Mouse (Mus musculus): Measurements from ENCODE around the gene Smim20. TPM values are rescaled to one million over a fixed set of nuclear protein-coding genes. Genes with fewer than 3 reads are reported as not detected.
A peak's percentile ranks its signal among the peaks of the same experiment; 100 is the strongest.

Smim20 gene
- polyA plus RNA-seq, 1 experiment from 2014 or later: 62.6 TPM

DNA sequence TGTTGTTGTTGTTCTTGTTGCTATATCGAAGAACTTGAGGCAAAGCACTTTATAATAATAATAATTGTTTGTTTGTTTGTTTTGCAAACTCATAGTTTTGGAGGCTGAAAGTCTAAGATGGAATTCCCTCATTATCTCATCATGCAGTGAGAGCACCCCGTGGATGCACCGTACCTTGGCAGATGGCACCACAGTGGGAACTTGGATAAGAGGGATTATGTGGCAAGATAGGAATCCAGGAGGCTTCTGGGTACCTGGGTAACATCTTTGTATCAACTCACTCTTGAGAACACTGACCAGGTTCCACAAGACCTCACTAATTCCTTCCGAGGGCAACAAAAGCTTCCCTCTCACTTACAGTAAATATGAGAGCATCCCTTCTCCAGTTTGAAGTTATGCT, 30.1 kb downstream of the Smim20 start:
- no peak for DNase-seq (ENCODE audit: low spot score)
- 93% methylated on average over 4 of the region's 4 CpGs for WGBS
- peaks cover 10% of the 10 kb centered on the region; the same call in 1 of the 2 replicates for H3K4me1 ChIP-seq
- no peak overlapping the region for H3K27ac ChIP-seq
- H3K9me3 ChIP-seq (replicated peaks): no peaks in the 10 kb centered on the region
- H3K27me3 ChIP-seq (ENCODE audit: low read depth, poor library complexity, severe bottlenecking): no peaks in the 10 kb centered on the region
- H3K36me3 ChIP-seq: no peaks in the 10 kb centered on the region
- H3K4me3 ChIP-seq: no peak overlapping the region

DNA sequence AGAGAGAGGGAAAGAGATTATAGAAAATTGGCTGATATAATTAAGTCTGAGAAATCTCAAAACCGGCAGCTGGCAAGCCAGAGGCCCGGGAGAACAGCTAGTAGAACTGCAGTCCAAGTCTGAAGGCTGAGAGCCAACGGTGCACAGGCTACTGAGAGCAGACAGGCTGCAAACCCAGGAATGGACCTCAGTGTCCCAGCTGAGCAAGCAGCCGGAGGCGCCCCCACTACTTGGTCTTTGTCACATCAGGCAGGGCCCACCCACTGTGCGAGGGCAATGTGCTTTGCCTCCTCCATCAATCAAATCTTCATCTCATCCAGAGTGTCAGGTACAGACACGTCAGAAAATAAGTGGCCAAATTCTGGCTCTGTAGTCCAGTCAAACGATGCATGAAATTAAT, 34.6 kb downstream of the Smim20 start:
- Histone ChIP-seq H3K4me3 (no peak overlapping the region), H3K27me3 (ENCODE audit: low read depth, poor library complexity, severe bottlenecking) (no peaks in the 10 kb centered on the region), H3K4me1 (peaks cover 10% of the 10 kb centered on the region; the same call in 1 of the 2 replicates), H3K9me3 (replicated peaks) (no peaks in the 10 kb centered on the region), H3K36me3 (no peaks in the 10 kb centered on the region), H3K27ac (no peak overlapping the region)
- 75% methylated on average over 8 of the region's 8 CpGs for WGBS
- DNase-seq (ENCODE audit: low spot score): no peak

DNA sequence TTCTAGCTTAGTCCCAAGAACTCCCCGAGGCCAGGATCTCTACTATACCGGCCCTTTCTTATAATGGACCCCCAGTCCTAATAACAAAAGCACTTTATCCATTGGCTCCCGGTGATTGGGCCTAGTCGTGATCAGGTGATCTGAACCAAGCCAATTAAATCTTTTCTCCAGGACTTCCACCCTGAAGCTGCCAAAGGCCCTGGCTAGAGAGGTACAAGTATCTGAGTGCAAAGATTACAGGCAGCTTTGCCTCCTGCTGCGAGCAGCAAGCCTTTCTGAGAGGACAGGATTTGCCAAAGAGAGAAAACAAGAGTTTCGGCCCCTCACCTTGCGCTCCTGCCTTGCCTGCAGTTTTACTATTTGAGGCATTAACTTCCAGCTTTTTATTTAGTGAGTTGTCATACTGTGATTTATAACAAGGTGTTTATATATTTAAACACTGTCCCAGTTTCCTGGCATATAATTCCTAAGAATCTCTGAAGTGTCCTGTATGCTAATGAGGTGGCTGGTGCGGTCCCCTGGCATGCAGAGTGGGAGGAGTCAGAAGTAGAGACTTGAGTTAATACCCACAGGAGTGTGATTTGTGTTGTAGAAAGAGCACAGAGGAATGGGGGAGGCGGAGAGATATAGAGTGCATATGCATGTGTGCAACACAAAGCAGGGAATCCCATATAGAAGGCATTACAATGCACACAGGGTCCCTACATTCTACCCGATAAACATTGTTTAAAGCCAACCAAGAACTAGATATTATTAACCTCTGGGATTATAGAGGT, 36.2 kb downstream of the Smim20 start:
- 81% methylated on average over 10 of the region's 10 CpGs for WGBS
- Histone ChIP-seq H3K4me3 (no peak overlapping the region), H3K36me3 (no peaks in the 10 kb centered on the region), H3K27ac (no peak overlapping the region), H3K27me3 (ENCODE audit: low read depth, poor library complexity, severe bottlenecking) (no peaks in the 10 kb centered on the region), H3K4me1 (peaks cover 10% of the 10 kb centered on the region; the same call in 1 of the 2 replicates), H3K9me3 (replicated peaks) (no peaks in the 10 kb centered on the region)
- DNase-seq (ENCODE audit: low spot score): no peak

DNA sequence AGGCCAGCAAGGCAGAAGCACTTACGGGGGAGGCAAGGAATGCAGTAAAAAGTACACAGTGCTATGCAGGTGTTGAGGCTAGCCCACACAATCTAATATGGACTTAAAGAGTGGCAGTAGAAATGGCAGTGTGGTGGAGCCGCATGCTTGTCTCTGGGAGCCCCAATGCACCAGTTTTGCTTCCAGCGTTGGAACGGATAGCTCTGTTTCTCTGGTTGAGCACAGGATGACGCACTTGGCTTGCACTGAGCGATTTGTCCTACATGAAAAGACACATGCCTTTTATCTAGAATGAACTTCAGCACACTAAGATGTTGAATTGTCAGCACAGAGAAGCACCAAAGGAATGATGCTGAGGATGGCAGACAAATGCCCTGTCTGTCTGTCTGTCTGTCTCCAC, 37.1 kb downstream of the Smim20 start:
- DNase-seq (ENCODE audit: low spot score): no peak
- H3K4me1 ChIP-seq: peaks cover 2% of the 10 kb centered on the region; the same call in 1 of the 2 replicates
- 96% methylated on average over 6 of the region's 6 CpGs for WGBS

DNA sequence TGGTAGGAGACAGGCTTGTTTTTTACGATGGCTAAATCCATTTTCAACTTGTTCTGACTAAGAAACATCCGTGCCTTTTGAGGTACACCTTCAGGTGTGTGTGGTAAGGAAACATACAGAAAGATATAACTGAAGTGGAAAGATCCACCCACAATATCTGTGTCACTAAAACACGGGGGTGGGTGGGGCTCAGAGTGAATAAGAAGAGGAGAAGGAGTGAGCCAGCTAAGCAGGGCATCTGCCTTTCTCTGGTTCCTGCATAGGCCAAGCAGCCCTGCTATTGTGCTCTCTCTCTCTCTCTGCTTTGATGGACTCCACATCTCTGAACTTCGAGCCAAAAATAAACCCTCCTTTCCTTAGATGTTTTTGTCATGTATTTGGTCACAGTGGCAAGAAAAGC, 38.1 kb downstream of the Smim20 start:
- no peaks in the 10 kb centered on the region for H3K4me1 ChIP-seq
- DNase-seq (ENCODE audit: low spot score): no peak
- no peaks in the 10 kb centered on the region for H3K9me3 ChIP-seq (replicated peaks)
- H3K27ac ChIP-seq: no peak overlapping the region
- no peaks in the 10 kb centered on the region for H3K27me3 ChIP-seq (ENCODE audit: low read depth, poor library complexity, severe bottlenecking)
- WGBS: 74% methylated on average over 4 of the region's 4 CpGs
- no peak overlapping the region for H3K4me3 ChIP-seq
- no peaks in the 10 kb centered on the region for H3K36me3 ChIP-seq

More for the DNA sequence above, 37.1 kb downstream of the Smim20 start:
- Histone ChIP-seq H3K27me3 (ENCODE audit: low read depth, poor library complexity, severe bottlenecking) (no peaks in the 10 kb centered on the region), H3K4me3 (no peak overlapping the region), H3K27ac (no peak overlapping the region), H3K36me3 (no peaks in the 10 kb centered on the region), H3K9me3 (replicated peaks) (no peaks in the 10 kb centered on the region)

DNA sequence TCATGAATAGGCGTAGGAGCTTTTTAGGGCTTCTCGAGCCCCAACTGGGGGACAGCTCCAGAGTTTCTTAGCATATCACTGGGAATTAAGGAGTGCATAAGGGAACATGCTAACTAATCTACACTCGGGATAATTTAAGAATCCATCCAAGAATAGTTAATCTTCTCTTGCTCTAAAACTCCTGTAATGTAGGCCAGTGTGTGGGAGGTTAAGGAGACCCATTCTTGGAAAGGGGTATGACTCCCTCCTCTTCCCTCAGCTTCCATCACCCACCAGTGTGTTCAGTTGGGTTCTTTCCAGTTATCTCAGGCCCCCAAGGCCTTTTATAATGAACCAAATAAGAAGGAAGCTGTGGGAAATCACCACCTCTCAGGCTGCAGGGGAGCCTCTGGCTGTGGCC, 40.0 kb downstream of the Smim20 start:
- Histone ChIP-seq H3K27ac (no peak overlapping the region), H3K36me3 (no peaks in the 10 kb centered on the region), H3K9me3 (replicated peaks) (no peaks in the 10 kb centered on the region), H3K4me3 (no peak overlapping the region), H3K27me3 (ENCODE audit: low read depth, poor library complexity, severe bottlenecking) (no peaks in the 10 kb centered on the region), H3K4me1 (no peaks in the 10 kb centered on the region)
- no peak for DNase-seq (ENCODE audit: low spot score)
- 91% methylated on average over 3 of the region's 3 CpGs for WGBS

DNA sequence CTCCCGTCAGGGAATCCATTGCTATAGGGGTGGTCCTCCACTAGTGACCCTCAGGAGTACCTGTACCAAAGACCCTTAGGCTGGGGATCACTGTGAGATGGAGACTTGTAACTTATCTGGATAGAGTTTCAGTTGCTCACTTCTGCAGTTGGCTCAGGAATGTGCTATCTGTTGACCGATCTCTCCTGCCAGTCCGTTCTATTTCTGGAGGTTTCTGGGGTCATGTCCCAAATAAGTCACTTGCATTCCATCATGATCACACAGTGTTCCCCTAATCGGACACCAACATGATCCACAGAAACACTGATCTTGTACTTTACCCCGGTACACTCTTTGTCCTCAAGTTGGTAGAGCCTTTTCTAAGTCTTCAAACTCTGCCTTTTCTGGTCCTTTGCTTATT, 40.6 kb downstream of the Smim20 start:
- no peak for DNase-seq (ENCODE audit: low spot score)
- H3K27ac ChIP-seq: no peak overlapping the region
- 88% methylated on average over 5 of the region's 5 CpGs for WGBS
- no peaks in the 10 kb centered on the region for H3K36me3 ChIP-seq
- no peak overlapping the region for H3K4me3 ChIP-seq
- H3K9me3 ChIP-seq (replicated peaks): no peaks in the 10 kb centered on the region
- H3K4me1 ChIP-seq: no peaks in the 10 kb centered on the region
- no peaks in the 10 kb centered on the region for H3K27me3 ChIP-seq (ENCODE audit: low read depth, poor library complexity, severe bottlenecking)

DNA sequence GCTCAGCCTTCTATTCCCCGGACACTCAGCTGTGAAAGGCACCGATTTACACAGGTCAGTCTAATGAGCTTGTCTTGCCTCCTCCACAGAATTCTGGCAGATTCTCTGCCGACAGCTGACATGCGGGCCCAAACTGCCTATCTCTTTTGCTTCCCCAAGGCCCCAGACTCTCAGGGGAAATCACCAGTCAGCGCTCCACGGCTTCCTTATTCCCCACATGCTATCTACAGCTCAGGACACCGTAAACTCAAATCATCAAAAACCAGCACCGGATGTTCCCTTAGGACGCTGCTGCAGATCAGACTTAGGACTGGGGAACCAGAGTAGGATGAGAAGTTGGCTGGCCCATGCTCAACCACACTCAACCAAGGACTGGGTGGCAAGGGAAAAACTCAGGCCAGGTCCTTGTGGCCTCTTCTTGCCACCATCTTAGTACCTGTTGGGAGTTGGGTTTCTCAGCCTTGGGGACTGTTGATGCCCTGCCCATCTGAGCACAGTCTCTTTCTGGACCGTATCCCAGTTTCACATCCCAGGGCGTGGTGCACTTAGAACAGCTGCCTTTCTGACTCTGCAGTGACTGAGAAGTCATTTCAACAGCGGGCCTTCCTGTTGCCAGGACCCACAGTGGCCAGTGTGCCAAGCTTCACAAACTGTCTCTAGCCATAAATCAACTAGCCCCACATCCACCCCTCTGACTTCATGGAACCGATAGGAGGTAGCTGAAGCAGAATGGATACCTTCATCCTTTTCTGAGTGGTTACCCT, 47.7 kb downstream of the Smim20 start:
- WGBS: 91% methylated on average over 13 of the region's 13 CpGs
- no peak overlapping the region for H3K4me3 ChIP-seq

DNA sequence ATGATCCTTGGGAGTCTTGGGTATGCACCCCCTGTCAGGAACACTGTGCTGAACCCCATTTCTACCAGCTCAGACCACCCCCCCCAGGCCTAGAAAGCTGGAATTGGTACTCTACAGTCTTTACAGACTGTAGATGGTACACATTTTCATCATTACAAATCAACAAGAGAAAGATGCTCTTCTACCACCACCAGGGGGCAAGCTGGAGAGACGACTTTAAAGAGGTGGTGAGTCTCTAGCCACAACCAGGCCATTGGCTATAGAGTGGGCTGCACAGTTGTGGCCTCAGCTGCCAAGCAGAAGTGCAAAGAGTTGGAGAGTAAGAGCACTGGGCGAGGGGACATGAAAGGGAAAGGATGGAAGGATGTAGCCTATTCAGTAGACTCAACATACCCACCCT, 48.9 kb downstream of the Smim20 start:
- WGBS: 55% methylated on average over 2 of the region's 2 CpGs
- no peaks in the 10 kb centered on the region for H3K9me3 ChIP-seq (replicated peaks)

More for the DNA sequence above, 47.7 kb downstream of the Smim20 start:
- no peaks in the 10 kb centered on the region for H3K27me3 ChIP-seq (ENCODE audit: low read depth, poor library complexity, severe bottlenecking)
- peaks cover 5% of the 10 kb centered on the region for H3K4me1 ChIP-seq
- no peak overlapping the region for H3K27ac ChIP-seq
- H3K36me3 ChIP-seq: no peaks in the 10 kb centered on the region
- DNase-seq (ENCODE audit: low spot score): no peak
- no peaks in the 10 kb centered on the region for H3K9me3 ChIP-seq (replicated peaks)

DNA sequence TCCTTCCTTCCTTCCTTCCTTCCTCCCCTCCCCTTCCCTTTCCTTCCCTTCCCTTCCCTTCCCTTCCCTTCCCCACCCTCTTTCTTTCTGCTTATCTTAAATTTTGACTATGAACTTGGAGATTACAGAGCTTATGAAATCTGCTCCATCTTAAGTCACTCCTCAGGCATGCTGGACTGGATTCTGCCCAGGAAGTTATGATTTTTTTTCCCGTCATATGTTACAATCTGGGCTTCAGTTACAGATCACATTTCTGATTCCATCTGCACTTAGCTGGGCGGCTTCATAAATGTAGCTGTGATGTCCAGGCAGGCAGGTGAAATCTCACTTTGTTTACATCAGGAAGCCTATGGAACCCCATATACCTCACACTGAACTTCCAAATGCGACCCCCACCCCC, 50.5 kb downstream of the Smim20 start:
- DNase-seq (ENCODE audit: low spot score): no peak
- Histone ChIP-seq H3K9me3 (replicated peaks) (no peaks in the 10 kb centered on the region), H3K27ac (no peak overlapping the region), H3K36me3 (no peaks in the 10 kb centered on the region), H3K27me3 (ENCODE audit: low read depth, poor library complexity, severe bottlenecking) (no peaks in the 10 kb centered on the region), H3K4me3 (no peak overlapping the region), H3K4me1 (peaks cover 21% of the 10 kb centered on the region)
- 85% methylated on average over 3 of the region's 3 CpGs for WGBS

More for the DNA sequence above, 48.9 kb downstream of the Smim20 start:
- H3K36me3 ChIP-seq: no peaks in the 10 kb centered on the region
- H3K27me3 ChIP-seq (ENCODE audit: low read depth, poor library complexity, severe bottlenecking): no peaks in the 10 kb centered on the region
- no peak for DNase-seq (ENCODE audit: low spot score)
- H3K27ac ChIP-seq: no peak overlapping the region
- peaks cover 18% of the 10 kb centered on the region for H3K4me1 ChIP-seq
- H3K4me3 ChIP-seq: no peak overlapping the region

DNA sequence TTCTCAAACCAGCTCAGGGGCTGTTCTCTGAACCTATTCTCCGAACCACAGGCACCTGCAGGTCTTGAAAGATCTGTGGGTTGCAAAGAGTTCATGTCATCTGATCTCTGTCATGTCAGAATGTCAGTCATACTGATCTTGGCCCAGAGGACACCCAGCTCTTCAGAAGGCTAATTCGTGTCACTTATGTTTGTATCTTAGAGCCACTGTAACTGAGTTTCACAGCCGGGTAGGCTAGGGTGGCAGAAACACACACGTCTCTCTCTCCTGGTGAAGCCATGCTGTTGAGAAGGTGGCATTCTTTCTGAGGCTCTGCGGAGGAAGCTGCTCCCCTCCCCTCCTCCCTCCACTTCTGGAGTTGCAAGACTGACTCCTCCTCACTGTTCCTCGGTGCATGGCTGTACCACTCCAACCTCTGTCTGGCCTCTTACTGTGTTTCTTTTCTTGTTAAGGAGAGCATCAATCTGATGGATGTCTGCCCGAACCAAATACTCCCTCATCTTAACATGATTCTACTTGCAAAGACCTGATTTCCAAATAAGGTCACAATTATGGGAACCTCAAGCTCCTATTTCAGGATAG, 51.1 kb downstream of the Smim20 start:
- 83% methylated on average over 7 of the region's 7 CpGs for WGBS

DNA sequence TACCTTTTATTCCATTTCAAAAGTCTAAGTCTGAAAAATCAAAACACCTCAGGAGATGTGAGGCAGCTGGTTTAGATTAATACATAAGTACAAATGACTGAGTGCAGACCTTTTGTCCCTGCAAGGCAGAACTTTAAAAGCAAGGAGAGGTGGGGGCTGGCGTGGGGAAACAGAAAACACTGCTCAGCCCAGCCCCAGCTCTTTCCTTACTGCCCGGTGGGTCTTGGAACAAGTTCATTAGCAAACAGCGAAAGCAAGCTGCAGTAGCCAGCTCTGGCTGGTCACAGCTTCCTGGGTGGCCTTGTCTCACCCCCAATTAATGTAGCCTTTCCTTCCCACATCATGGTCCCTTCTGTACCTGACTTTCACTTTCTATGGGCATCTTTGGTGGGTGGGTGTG, 53.4 kb downstream of the Smim20 start:
- peak overlapping the region; percentile 63 for H3K27ac ChIP-seq
- H3K36me3 ChIP-seq: no peaks in the 10 kb centered on the region
- 30% methylated on average over 3 of the region's 3 CpGs for WGBS
- peaks cover 3% of the 10 kb centered on the region; the same call in 1 of the 2 replicates for H3K27me3 ChIP-seq (ENCODE audit: low read depth, poor library complexity, severe bottlenecking)
- peak; percentile 57 for DNase-seq (ENCODE audit: low spot score)
- H3K4me3 ChIP-seq: no peak overlapping the region
- H3K9me3 ChIP-seq (replicated peaks): no peaks in the 10 kb centered on the region
- peaks cover 30% of the 10 kb centered on the region for H3K4me1 ChIP-seq

More for the DNA sequence above, 51.1 kb downstream of the Smim20 start:
- Histone ChIP-seq H3K27me3 (ENCODE audit: low read depth, poor library complexity, severe bottlenecking) (no peaks in the 10 kb centered on the region), H3K4me1 (peaks cover 26% of the 10 kb centered on the region), H3K27ac (no peak overlapping the region), H3K36me3 (no peaks in the 10 kb centered on the region), H3K9me3 (replicated peaks) (no peaks in the 10 kb centered on the region), H3K4me3 (no peak overlapping the region)
- DNase-seq (ENCODE audit: low spot score): no peak

DNA sequence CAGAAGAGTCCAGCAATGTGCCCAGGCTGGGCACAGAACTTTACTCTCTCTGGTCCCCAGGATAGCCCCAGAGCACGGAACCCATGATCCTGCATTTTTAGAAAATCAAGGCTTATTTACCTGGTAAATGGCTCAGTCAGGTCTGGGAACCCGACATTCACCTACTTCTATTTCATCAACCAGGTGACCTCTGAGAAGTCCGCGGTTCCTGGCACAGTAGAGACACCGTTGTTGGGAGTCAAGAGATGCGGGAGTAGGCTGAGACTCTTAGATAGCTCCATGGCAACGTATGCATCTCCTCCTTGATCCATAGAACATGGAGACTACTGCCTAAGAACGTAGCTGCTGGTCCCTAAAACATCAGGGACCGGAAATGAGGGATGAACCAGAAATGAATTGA, 55.0 kb downstream of the Smim20 start:
- H3K9me3 ChIP-seq (replicated peaks): no peaks in the 10 kb centered on the region
- peaks cover 41% of the 10 kb centered on the region for H3K4me1 ChIP-seq
- 94% methylated on average over 9 of the region's 9 CpGs for WGBS
- H3K4me3 ChIP-seq: no peak overlapping the region
- no peak for DNase-seq (ENCODE audit: low spot score)
- peaks cover 5% of the 10 kb centered on the region; the same call in 1 of the 2 replicates for H3K27me3 ChIP-seq (ENCODE audit: low read depth, poor library complexity, severe bottlenecking)
- H3K36me3 ChIP-seq: no peaks in the 10 kb centered on the region
- no peak overlapping the region for H3K27ac ChIP-seq

Data from limb, embryonic 10.5 days (tissue).